Mouse (Mus musculus) spleen, adult 2 months (tissue): ENCODE data around the gene Psd. TPM values are rescaled to one million over a fixed set of nuclear protein-coding genes. Genes with fewer than 3 reads are reported as not detected.
A peak's percentile ranks its signal among the peaks of the same experiment; 100 is the strongest.

Experiments used
- DNase-seq, 2 experiments: peaks; one replicate each; pipeline versions ENCODE4 v3.0.0 to v3.0.0-alpha.2; 2012 to 2021; ENCODE audit warnings: low spot score in 2 of 2, low read depth in 1 of 2
- H3K27ac ChIP-seq: fragments of 200-500 bp; 2 replicates; pipeline ENCODE4 v1.5.1; 2012; ENCODE audit warnings: low read length, inconsistent platforms; ENCODE audit not compliant: insufficient read depth
- H3K27me3 ChIP-seq: fragments of 200-500 bp; 2 replicates; pipeline ENCODE4 v1.6.1; 2012; ENCODE audit warnings: mild to moderate bottlenecking, moderate library complexity, low read length, inconsistent platforms; ENCODE audit not compliant: control insufficient read depth, insufficient read depth
- H3K36me3 ChIP-seq: fragments of 200-500 bp; 2 replicates; pipeline ENCODE4 v1.6.1; 2012; ENCODE audit warnings: mild to moderate bottlenecking, low read length, inconsistent platforms; ENCODE audit not compliant: control insufficient read depth, insufficient read depth
- H3K4me1 ChIP-seq: fragments of 200-500 bp; 2 replicates; pipeline ENCODE4 v1.6.1; 2011; ENCODE audit warnings: inconsistent platforms; ENCODE audit not compliant: control insufficient read depth, insufficient read depth, insufficient read length
- H3K4me3 ChIP-seq: fragments of 200-500 bp; 2 replicates; pipeline ENCODE4 v1.5.1; 2011; ENCODE audit warnings: mild to moderate bottlenecking, inconsistent platforms; ENCODE audit not compliant: insufficient read depth, insufficient read length; ENCODE audit errors: extremely low read depth
- CTCF ChIP-seq: fragments of 200-500 bp; IDR thresholded peaks from 2 replicates; pipeline ENCODE4 v1.5.1; 2011; ENCODE audit warnings: mild to moderate bottlenecking, inconsistent platforms; ENCODE audit not compliant: insufficient read depth, insufficient read length, insufficient replicate concordance; ENCODE audit errors: extremely low read depth
- POLR2A ChIP-seq: fragments of 200-500 bp; IDR thresholded peaks from 2 replicates; pipeline ENCODE4 v1.6.1; 2011; ENCODE audit warnings: low read depth, low read length, inconsistent platforms
- WGBS: fragments of 180-500 bp; shearing (Covaris S2); methylation state at CpG from one replicate; pipeline ENCODE4 v1.1.7; 2018; 5-methylcytosine and 5-hydroxymethylcytosine counted together
- polyA plus RNA-seq: library from polyadenylated mRNA; depleted of rRNA; stranded (reverse); fragments of >200 nt; gene quantifications from 2 replicates; pipeline ENCODE4 v1.2.3, GENCODE M21; 2012; rRNA removed

Gene Psd
- 3.6 and 4.7 TPM in 2 replicates for polyA plus RNA-seq

DNA sequence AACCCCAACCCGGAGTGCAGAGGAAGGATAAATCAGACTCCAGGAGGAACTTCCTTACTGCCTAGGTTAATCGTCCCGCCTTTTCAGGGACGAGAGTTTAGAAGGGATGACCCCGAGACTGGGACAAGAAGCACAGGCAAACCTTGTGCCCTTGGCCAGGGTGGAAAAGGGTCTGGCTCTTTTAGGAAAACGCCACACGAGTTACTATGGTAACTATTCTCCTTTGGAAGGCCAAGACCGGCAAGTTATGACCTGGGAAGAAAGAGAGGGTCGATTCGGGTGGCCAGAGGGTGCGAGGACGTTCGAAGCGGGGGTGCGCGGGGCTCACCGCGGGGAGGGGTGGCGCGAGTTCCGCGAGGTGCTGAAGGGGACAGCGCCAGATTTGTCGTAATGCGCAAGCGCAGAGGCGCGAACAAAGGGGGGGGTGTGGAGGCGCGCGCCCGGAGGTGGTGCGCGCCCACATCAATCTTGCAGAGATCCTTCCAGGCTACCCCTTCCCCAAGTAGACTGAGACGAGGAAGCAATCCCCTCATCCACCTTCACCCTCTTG is at the start of gene Psd:
Gene Psd (minus strand): TSS at position 401 of the 550 bp plus-strand sequence.
- peaks cover 15% of the 10 kb centered on the region for H3K4me1 ChIP-seq
- H3K27ac ChIP-seq: peak within 1 kb of the TSS; percentile 82
- 2% methylated on average over 35 of the region's 35 CpGs for WGBS
- peak within 1 kb of the TSS; percentile 64 for H3K4me3 ChIP-seq
- no peak for TF ChIP-seq POLR2A
- no peak for TF ChIP-seq CTCF
- H3K27me3 ChIP-seq: peaks cover 12% of the 10 kb centered on the region
- H3K36me3 ChIP-seq: 0 out of 2 replicates have a peak, but pooled peaks cover 1% of the 10 kb centered on the region
- DNase-seq: no peak

DNA sequence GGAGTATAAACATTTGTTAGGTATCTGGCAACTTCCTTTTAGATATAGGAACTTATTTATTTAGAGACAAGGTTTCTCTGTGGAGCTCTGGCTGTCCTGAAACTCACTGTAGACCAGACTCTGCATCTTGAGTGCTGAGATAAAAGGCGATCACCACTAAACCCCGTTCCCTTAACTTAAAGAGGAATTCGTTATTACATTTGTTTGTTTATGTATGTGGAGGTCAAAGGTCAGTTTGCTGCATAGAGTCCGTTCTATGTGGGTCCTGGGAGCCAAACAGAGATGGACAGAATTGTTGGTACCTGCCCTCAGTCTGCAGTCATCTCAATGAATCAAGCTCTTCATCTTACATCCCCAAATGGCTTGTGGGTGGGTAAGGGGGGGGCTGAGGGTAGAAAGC is 48.9 kb upstream of the Psd start:
- Histone ChIP-seq H3K4me1 (no peaks in the 10 kb centered on the region), H3K4me3 (no peak overlapping the region), H3K36me3 (peaks cover 27% of the 10 kb centered on the region), H3K27me3 (no peaks in the 10 kb centered on the region), H3K27ac (no peak overlapping the region)
- TF ChIP-seq POLR2A (no peak), CTCF (no peak)
- no peak for DNase-seq
- WGBS: 83% methylated on average over 4 of the region's 4 CpGs

DNA sequence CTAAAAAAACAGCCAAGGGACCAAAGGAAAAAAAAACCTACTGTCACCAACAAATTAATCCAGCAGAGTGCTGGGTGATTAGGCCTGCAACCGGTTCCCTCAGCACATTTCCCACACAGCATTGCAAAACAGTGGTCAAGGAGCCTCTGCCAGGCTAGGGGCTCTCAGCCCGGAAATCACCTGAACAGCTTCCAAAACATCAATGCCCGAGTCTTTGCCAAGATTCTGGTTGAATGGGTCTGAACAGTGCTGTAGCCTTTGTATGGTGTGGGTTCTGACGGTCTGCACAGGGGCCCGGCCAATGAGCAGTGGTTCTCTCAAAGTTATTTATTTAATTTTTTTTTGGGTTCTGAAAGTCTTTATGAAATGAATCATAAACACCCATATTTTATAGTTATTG is 48.5 kb upstream of the Psd start:
- H3K4me1 ChIP-seq: no peaks in the 10 kb centered on the region
- 78% methylated on average over 5 of the region's 5 CpGs for WGBS
- H3K27ac ChIP-seq: no peak overlapping the region
- H3K36me3 ChIP-seq: peaks cover 25% of the 10 kb centered on the region
- DNase-seq: no peak
- TF ChIP-seq CTCF (no peak), POLR2A (no peak)
- H3K27me3 ChIP-seq: no peaks in the 10 kb centered on the region
- no peak overlapping the region for H3K4me3 ChIP-seq

DNA sequence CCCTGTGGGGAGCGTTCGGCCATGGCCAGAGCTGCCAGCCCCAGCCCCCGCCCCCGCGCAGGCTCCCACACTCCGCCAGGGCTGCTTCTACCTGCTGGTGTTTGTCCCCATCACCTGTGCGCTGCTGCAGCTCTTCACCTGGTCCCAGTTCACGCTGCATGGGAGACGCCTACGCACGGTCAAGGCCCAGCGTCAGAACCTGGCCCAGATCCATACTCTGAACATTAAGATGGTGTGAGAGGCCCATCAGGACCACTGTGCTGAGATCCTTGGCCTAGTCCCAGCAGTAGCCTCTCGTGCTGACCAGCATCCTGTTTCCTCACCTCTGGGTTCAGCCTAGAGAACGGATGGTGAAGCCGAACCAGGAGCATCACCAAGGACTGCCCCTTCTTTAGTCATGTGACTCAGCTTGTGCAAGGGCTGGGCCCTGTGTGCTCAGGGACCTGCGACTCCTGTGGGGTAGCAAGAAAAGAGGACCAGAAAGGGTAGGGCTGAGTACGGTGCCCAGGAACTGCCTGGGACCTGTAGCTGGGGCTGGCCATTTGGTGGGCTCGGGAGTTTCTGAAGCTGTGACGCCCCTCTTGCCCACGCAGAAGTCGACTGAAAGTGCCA is 47.6 kb upstream of the Psd start:
- TF ChIP-seq POLR2A (no peak), CTCF (no peak)
- H3K4me3 ChIP-seq: no peak overlapping the region
- no peaks in the 10 kb centered on the region for H3K27me3 ChIP-seq
- H3K36me3 ChIP-seq: peaks cover 19% of the 10 kb centered on the region
- 89% methylated on average over 21 of the region's 21 CpGs for WGBS
- no peak for DNase-seq
- H3K27ac ChIP-seq: no peak overlapping the region
- no peaks in the 10 kb centered on the region for H3K4me1 ChIP-seq

DNA sequence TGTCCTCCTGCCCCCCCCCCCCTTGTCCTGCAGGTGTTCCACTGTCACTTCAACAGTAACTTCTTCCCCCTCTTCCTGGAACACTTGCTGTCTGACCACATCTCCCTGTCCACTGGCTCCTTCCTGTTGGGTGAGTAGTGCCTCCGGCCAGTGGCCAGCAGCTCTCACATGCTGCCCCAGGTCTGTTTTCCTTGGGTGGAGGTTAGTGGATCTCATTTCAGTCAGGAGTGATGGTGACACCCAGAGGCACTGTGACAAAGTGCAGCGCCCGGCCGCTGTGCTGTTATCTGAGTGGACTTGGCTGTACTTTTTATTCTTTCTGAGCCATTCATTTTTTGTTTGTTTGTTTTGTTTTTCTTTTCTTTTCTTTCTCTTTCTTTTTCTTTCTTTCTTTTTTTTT is 42.2 kb upstream of the Psd start:
- H3K27me3 ChIP-seq: no peaks in the 10 kb centered on the region
- WGBS: 49% methylated on average over 4 of the region's 4 CpGs
- DNase-seq: peak in 1 of 2 experiments; percentile 29

DNA sequence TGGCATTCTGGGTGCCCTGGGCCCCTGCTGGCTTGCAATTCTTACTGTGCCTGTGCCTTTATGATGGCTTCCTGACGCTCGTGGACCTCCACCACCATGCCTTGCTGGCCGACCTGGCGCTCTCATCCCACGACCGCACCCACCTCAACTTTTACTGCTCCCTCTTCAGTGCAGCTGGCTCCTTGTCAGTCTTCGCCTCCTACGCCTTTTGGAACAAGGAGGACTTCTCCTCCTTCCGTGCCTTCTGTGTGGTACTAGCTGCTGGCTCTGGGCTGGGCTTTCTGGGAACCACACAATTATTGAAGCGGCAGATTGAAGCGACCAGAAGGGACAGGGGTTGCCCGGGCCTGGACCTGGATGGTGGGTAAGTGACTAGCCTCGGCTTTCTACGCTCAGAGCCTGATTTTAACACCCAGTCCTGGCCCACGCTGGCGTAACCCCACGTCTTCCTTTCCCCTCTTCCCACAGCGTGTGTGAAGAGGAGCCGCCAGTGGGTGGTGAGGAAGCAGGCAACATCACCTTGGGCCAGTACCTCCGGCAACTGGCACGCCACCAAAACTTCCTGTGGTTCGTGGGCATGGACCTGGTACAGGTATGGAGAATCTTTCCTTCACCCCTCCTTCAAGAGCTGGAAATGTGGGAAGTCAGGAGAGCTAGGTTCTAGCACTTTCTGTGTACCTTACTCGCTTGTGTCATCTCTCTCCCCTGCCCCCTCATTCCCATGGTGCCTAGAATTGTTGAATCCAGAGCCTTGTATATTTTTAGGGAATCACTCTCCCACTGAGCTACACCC is 41.0 kb upstream of the Psd start:
- 90% methylated on average over 23 of the region's 23 CpGs for WGBS

More for the DNA sequence above, 42.2 kb upstream of the Psd start:
- TF ChIP-seq CTCF (peak; percentile 51; the same call in 1 of the 2 replicates), POLR2A (no peak)
- Histone ChIP-seq H3K4me3 (no peak overlapping the region), H3K27ac (no peak overlapping the region), H3K4me1 (no peaks in the 10 kb centered on the region), H3K36me3 (no peaks in the 10 kb centered on the region)

More for the DNA sequence above, 41.0 kb upstream of the Psd start:
- H3K27ac ChIP-seq: no peak overlapping the region
- no peaks in the 10 kb centered on the region for H3K36me3 ChIP-seq
- no peak for DNase-seq
- H3K4me3 ChIP-seq: no peak overlapping the region
- no peaks in the 10 kb centered on the region for H3K4me1 ChIP-seq
- no peaks in the 10 kb centered on the region for H3K27me3 ChIP-seq
- TF ChIP-seq CTCF (no peak), POLR2A (no peak)
